Mouse (Mus musculus) common myeloid progenitor, adult 5-6 weeks (primary cell): ENCODE data around the gene B2m. TPM values are rescaled to one million over a fixed set of nuclear protein-coding genes. Genes with fewer than 3 reads are reported as not detected.
A peak's percentile ranks its signal among the peaks of the same experiment; 100 is the strongest.

Source experiments
- ATAC-seq: replicated peaks from 2 replicates; pipeline ENCODE4 v1.8.0; 2016; ENCODE audit warnings: low read depth, mild to moderate bottlenecking, moderate TSS enrichment, inconsistent platforms; ENCODE audit not compliant: poor library complexity, severe bottlenecking
- total RNA-seq: library from RNA; stranded (forward); fragments of 200-1000, 187-1606 nt; gene quantifications from 2 replicates; pipeline ENCODE4 v1.2.3, GENCODE M21; 2017

Gene B2m
- total RNA-seq, 1 experiment from 2014 or later = 2,084 TPM

- ATAC-seq = 0 out of 2 replicates have a peak, but pooled peaks have one; percentile 45
Observed at GRCm38 (mm10) chr2:122185086-122185485, 37.6 kb downstream of the B2m start.

- no peak for ATAC-seq
Observed at GRCm38 (mm10) chr2:122186106-122186505, 38.6 kb downstream of the B2m start, which contains the start of the genes Patl2 and Terb2. TSS of gene Patl2 (minus strand) at chr2:122186189. TSS of gene Terb2 (plus strand) at chr2:122186272.

GRCm38 (mm10) chr2:122186751-122187150 is 39.3 kb downstream of the B2m start:
- ATAC-seq = no peak

- ATAC-seq = no peak
Observed at GRCm38 (mm10) chr2:122191849-122192248, 44.4 kb downstream of the B2m start.

GRCm38 (mm10) chr2:122194509-122194929 is 47.0 kb downstream of the B2m start:
- ATAC-seq = peak; percentile 94

GRCm38 (mm10) chr2:122201501-122201900 is 54.0 kb downstream of the B2m start:
- no peak for ATAC-seq

Other genes with a start within 250 kb of the B2m start
- 72.6 and 94.4 TPM in 2 replicates for gene Ctdspl2, start 191.7 kb upstream of the B2m start, total RNA-seq
- 0.73 TPM in 1 of 2 replicates, not detected in the other for gene Mageb3, start 191.6 kb upstream of the B2m start, total RNA-seq
- 42.5 and 44.9 TPM in 2 replicates for gene Eif3j1, start 119.1 kb upstream of the B2m start, total RNA-seq
- gene Spg11, start 29.3 kb upstream of the B2m start, total RNA-seq = 13.8 and 15.2 TPM in 2 replicates
- gene Trim69, start 13.0 kb downstream of the B2m start, total RNA-seq = not detected in 2 replicates
- gene Patl2, start 38.5 kb downstream of the B2m start, total RNA-seq = not detected in 2 replicates
- gene Terb2, start 38.6 kb downstream of the B2m start, total RNA-seq = not detected in 2 replicates
- gene Sord, start 87.1 kb downstream of the B2m start, total RNA-seq = 79.5 and 86.8 TPM in 2 replicates
- gene Duox2, start 150.8 kb downstream of the B2m start, total RNA-seq = not detected in 2 replicates
- not detected in 2 replicates for gene Duoxa2, start 151.2 kb downstream of the B2m start, total RNA-seq
- 0.18 TPM in 1 of 2 replicates, not detected in the other for gene Duoxa1, start 166.0 kb downstream of the B2m start, total RNA-seq
- gene Duox1, start 168.0 kb downstream of the B2m start, total RNA-seq = not detected in 2 replicates
- 2.8 TPM in 1 of 2 replicates, not detected in the other for gene Shf, start 221.5 kb downstream of the B2m start, total RNA-seq